Mouse (Mus musculus): ENCODE data around the gene Gm42878. TPM values are rescaled to one million over a fixed set of nuclear protein-coding genes. Genes with fewer than 3 reads are reported as not detected.

Gm42878 gene
- polyA plus RNA-seq, 1 experiment from 2014 or later, result not detected

GRCm38 (mm10) chr5:121583765-121584501 lies 38.7 kb upstream of the Gm42878 start:
- peaks cover 15% of the 10 kb centered on the region for H3K36me3 ChIP-seq
- H3K27me3 ChIP-seq, result no peaks in the 10 kb centered on the region
- peak overlapping the region; percentile 23; the same call in 1 of the 2 replicates for H3K4me2 ChIP-seq
- H3K27ac ChIP-seq, result peak overlapping the region; percentile 57
- peak; percentile 85 for ATAC-seq (ENCODE audit: borderline replicate concordance, extremely low read depth, low FRiP score, low TSS enrichment)
- no peak overlapping the region for H3K4me3 ChIP-seq
- no peak overlapping the region for H3K9ac ChIP-seq
- no peaks in the 10 kb centered on the region for H3K9me3 ChIP-seq
- H3K4me1 ChIP-seq, result peaks cover 50% of the 10 kb centered on the region
- 46% methylated on average over 12 of the region's 12 CpGs for WGBS

DNA sequence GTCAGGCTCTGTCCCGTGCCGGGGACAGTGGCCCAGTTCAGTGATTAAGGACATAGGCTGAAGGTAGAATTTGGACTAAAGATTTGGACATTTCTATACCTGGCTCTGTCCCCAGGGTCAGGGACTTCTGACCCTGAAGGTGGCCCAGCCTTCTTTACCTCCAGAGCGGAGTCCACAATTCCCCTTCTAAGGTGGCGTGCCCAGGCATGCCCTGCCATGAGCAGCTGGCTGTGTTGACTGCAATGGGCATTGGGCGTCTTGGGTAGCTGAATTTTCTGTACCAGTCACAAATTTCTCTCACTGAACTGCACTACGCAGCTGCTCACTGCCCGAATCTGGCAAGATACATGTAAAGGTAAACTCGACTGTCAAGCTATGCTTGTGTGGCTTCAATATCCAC lies 36.7 kb upstream of the Gm42878 start:
- 86% methylated on average over 8 of the region's 8 CpGs for WGBS
- Histone ChIP-seq H3K27ac (no peak overlapping the region), H3K27me3 (no peaks in the 10 kb centered on the region), H3K9ac (no peak overlapping the region), H3K36me3 (peaks cover 32% of the 10 kb centered on the region), H3K9me3 (no peaks in the 10 kb centered on the region), H3K4me3 (no peak overlapping the region), H3K4me2 (no peak overlapping the region), H3K4me1 (peaks cover 34% of the 10 kb centered on the region)
- no peak for ATAC-seq (ENCODE audit: borderline replicate concordance, extremely low read depth, low FRiP score, low TSS enrichment)

DNA sequence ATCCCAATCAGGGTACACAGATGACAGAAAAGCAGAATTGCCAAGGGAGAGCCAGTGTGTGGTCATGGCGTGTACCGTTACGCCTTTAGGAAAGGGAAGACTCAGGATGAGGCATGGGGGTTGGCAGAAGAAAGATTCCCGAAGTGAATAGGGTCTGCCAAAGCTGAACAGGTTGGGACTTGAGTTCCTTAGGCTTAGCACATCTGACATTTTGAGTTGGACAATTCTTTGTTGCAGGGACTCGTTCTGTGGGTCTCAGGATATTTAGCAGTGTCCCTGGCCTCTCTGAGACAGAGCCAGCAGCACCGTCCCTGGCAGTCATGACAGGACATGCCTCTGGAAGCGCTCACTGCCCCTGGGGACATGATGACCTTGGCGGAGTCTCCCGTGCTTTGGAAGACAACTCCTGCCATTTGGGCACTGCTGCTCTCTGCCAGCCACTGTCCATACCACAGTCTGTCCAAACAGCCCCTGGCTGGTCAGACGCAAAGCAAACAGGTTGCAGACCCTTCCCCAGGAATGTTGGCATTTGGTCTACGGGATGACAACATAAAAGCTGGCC lies 31.7 kb upstream of the Gm42878 start:
- peaks cover 59% of the 10 kb centered on the region for H3K36me3 ChIP-seq
- ATAC-seq (ENCODE audit: borderline replicate concordance, extremely low read depth, low FRiP score, low TSS enrichment), result no peak
- no peak overlapping the region for H3K9ac ChIP-seq
- no peak overlapping the region for H3K4me3 ChIP-seq
- no peaks in the 10 kb centered on the region for H3K27me3 ChIP-seq
- H3K4me2 ChIP-seq, result no peak overlapping the region
- 81% methylated on average over 11 of the region's 11 CpGs for WGBS
- no peaks in the 10 kb centered on the region for H3K9me3 ChIP-seq
- H3K4me1 ChIP-seq, result no peaks in the 10 kb centered on the region
- H3K27ac ChIP-seq, result no peak overlapping the region

- H3K27ac ChIP-seq, result no peak overlapping the region
- 95% methylated on average over 11 of the region's 11 CpGs for WGBS
- no peaks in the 10 kb centered on the region for H3K9me3 ChIP-seq
- H3K4me1 ChIP-seq, result peaks cover 9% of the 10 kb centered on the region
- H3K4me3 ChIP-seq, result no peak overlapping the region
- H3K4me2 ChIP-seq, result no peak overlapping the region
- H3K27me3 ChIP-seq, result no peaks in the 10 kb centered on the region
- H3K9ac ChIP-seq, result no peak overlapping the region
- peaks cover 60% of the 10 kb centered on the region for H3K36me3 ChIP-seq
- ATAC-seq (ENCODE audit: borderline replicate concordance, extremely low read depth, low FRiP score, low TSS enrichment), result no peak
These were observed 30.6 kb upstream of the Gm42878 start for GRCm38 (mm10) chr5:121575867-121576266.

DNA sequence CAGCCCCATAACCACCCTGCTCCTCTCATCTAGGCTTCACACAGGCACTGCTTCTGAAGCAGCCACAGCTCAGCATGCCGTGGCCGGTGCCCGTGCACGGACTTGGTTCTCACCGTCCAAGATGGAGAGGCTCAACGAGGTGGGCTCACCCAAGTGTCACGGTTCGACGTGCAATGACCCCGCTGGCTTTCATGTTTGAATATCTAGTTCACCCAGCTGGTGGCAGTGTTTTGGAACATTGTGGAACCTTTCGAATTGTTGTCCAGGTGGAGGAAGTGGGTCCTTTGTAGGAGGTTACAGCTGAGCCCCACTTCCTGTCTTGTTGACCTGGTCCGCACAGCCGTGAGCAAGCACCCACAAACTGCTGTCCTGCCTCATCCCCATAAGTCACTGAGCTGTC lies 28.9 kb upstream of the Gm42878 start:
- Histone ChIP-seq H3K27ac (no peak overlapping the region), H3K36me3 (peaks cover 50% of the 10 kb centered on the region), H3K27me3 (no peaks in the 10 kb centered on the region), H3K4me2 (no peak overlapping the region), H3K9ac (no peak overlapping the region), H3K4me1 (peaks cover 18% of the 10 kb centered on the region), H3K4me3 (no peak overlapping the region), H3K9me3 (no peaks in the 10 kb centered on the region)
- 83% methylated on average over 13 of the region's 13 CpGs for WGBS
- no peak for ATAC-seq (ENCODE audit: borderline replicate concordance, extremely low read depth, low FRiP score, low TSS enrichment)

GRCm38 (mm10) chr5:121570787-121571186 lies 25.5 kb upstream of the Gm42878 start:
- 0 out of 2 replicates have a peak, but pooled peaks have one; percentile 41 for ATAC-seq (ENCODE audit: borderline replicate concordance, extremely low read depth, low FRiP score, low TSS enrichment)
- Histone ChIP-seq H3K9ac (no peak overlapping the region), H3K27me3 (no peaks in the 10 kb centered on the region), H3K4me3 (no peak overlapping the region), H3K9me3 (no peaks in the 10 kb centered on the region), H3K36me3 (peaks cover 31% of the 10 kb centered on the region), H3K27ac (peak overlapping the region; percentile 81), H3K4me2 (peak overlapping the region; percentile 17; the same call in 1 of the 2 replicates), H3K4me1 (peaks cover 18% of the 10 kb centered on the region)
- 21% methylated on average over 1 of the region's 1 CpGs for whole genome bisulfite sequencing

- Histone ChIP-seq H3K27me3 (no peaks in the 10 kb centered on the region), H3K36me3 (peaks cover 23% of the 10 kb centered on the region), H3K9ac (no peak overlapping the region), H3K4me2 (peak overlapping the region; percentile 17), H3K27ac (peak overlapping the region; percentile 81), H3K4me1 (peaks cover 18% of the 10 kb centered on the region), H3K9me3 (no peaks in the 10 kb centered on the region), H3K4me3 (no peak overlapping the region)
- ATAC-seq (ENCODE audit: borderline replicate concordance, extremely low read depth, low FRiP score, low TSS enrichment), result peak; percentile 60; the same call in 1 of the 2 replicates
- WGBS, result 44% methylated on average over 9 of the region's 9 CpGs
These were observed 24.7 kb upstream of the Gm42878 start for GRCm38 (mm10) chr5:121569881-121570420.

DNA sequence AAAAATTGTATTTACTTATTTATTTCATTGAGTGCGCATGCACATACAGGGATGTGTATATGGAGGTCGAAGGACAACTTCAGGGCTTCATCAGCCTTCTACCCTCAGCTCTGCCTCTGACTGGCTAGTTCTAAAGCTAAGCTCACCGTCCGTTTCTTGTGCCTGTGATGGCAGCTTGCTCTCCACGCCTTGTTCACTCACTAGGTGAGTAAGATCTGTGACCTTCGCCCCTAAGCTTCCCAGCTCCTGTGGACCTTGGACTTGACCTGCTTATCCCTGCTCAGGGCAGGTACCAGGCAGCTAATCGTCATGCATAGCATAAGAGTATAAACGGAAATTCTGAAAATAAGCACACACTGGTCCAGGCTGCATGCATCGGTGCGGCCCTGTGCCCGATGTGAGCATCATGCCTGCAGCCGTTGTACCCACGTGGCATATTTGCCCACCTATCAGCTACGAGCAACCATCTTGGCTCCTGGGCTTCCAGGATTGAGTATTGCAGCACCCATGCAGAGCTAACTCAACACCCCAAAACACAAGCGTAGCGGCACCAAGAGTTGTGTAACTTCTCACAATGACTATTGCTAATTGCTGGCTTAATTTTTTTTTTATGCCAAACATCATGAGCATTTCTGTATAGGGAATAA lies 20.9 kb upstream of the Gm42878 start:
- WGBS, result 83% methylated on average over 16 of the region's 16 CpGs
- Histone ChIP-seq H3K4me3 (no peak overlapping the region), H3K4me1 (peaks cover 18% of the 10 kb centered on the region), H3K36me3 (peaks cover 10% of the 10 kb centered on the region; the same call in 1 of the 2 replicates), H3K27ac (no peak overlapping the region), H3K4me2 (no peak overlapping the region), H3K9me3 (no peaks in the 10 kb centered on the region), H3K27me3 (no peaks in the 10 kb centered on the region), H3K9ac (no peak overlapping the region)
- no peak for ATAC-seq (ENCODE audit: borderline replicate concordance, extremely low read depth, low FRiP score, low TSS enrichment)

DNA sequence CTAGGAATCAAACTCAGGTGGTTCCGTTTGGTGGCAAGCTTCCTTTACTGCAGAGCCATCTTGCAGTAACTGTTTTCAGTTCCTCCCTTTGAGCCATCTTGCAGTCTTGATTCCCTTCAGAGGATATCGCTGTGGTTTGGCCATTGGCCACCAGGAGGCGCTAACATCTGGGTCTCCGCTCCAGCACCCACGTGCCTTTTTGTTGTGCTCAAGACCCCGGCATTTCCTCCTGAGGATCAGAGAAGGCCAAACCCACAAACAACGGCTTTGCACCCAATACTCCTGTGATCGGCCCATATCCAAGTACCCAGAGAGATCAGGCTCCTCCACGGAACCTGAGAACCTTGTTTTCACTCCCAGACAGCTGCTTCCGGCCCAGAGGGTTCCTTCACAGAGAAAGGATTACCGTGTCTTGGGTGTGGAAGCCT lies 19.2 kb upstream of the Gm42878 start:
- H3K4me3 ChIP-seq, result peak overlapping the region; percentile 25
- 5% methylated on average over 11 of the region's 11 CpGs for WGBS
- H3K9ac ChIP-seq, result peak overlapping the region; percentile 34
- peaks cover 6% of the 10 kb centered on the region; the same call in 1 of the 2 replicates for H3K36me3 ChIP-seq
- no peaks in the 10 kb centered on the region for H3K9me3 ChIP-seq
- no peak overlapping the region for H3K27ac ChIP-seq
- ATAC-seq (ENCODE audit: borderline replicate concordance, extremely low read depth, low FRiP score, low TSS enrichment), result no peak; the same call in 1 of the 2 replicates
- peaks cover 6% of the 10 kb centered on the region; the same call in 1 of the 2 replicates for H3K4me1 ChIP-seq
- H3K27me3 ChIP-seq, result no peaks in the 10 kb centered on the region
- peak overlapping the region; percentile 56 for H3K4me2 ChIP-seq

DNA sequence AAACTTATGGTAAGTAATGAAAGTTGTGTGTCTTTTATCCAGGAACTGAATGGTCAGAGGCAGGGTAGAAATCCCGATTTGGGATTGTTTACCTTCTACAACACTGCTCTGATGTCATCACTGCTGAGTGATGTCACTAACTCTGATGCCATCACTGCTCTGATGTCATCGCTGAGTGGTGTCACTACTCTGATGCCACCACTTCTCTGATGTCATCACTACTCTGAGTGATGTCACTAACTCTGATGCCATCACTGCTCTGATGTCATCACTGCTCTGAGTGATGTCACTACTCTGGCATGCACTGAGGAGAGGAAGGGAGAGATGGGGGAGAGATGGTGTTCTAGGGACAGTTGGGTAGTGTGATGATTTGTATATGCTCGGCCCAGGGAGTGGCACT lies 17.2 kb upstream of the Gm42878 start:
- Histone ChIP-seq H3K9me3 (no peaks in the 10 kb centered on the region), H3K4me1 (peaks cover 6% of the 10 kb centered on the region; the same call in 1 of the 2 replicates), H3K4me3 (no peak overlapping the region), H3K27ac (no peak overlapping the region), H3K27me3 (no peaks in the 10 kb centered on the region), H3K36me3 (no peaks in the 10 kb centered on the region), H3K4me2 (no peak overlapping the region), H3K9ac (no peak overlapping the region)
- no peak for ATAC-seq (ENCODE audit: borderline replicate concordance, extremely low read depth, low FRiP score, low TSS enrichment)
- 79% methylated on average over 3 of the region's 3 CpGs for WGBS

DNA sequence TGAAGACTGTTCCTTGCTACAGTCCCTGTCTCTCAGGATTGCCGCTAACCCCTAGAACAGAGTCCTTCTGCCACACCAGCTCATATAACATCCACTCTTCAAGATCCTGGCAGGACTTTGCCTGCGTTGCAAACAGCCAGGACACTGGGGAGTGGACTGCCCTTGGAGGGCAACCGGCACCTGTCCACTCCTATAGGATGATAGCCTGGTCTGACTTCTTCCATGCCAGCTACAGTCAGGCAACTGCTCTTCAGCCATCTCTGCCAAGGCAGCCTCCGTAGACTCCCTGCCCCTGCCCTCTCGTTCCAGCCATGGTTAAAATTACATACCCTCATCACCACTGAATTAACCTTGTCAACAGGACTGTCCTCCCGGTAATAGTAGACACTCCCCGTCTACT lies 3.9 kb upstream of the Gm42878 start:
- H3K4me1 ChIP-seq, result peaks cover 13% of the 10 kb centered on the region
- 85% methylated on average over 7 of the region's 7 CpGs for WGBS
- ATAC-seq (ENCODE audit: borderline replicate concordance, extremely low read depth, low FRiP score, low TSS enrichment), result no peak

GRCm38 (mm10) chr5:121547084-121547483 lies 1.8 kb upstream of the Gm42878 start:
- no peaks in the 10 kb centered on the region for H3K9me3 ChIP-seq
- 90% methylated on average over 3 of the region's 3 CpGs for WGBS
- no peak overlapping the region for H3K9ac ChIP-seq
- no peaks in the 10 kb centered on the region for H3K27me3 ChIP-seq
- H3K4me3 ChIP-seq, result no peak overlapping the region
- no peak overlapping the region for H3K4me2 ChIP-seq
- H3K36me3 ChIP-seq, result no peaks in the 10 kb centered on the region
- peaks cover 19% of the 10 kb centered on the region for H3K4me1 ChIP-seq
- H3K27ac ChIP-seq, result no peak overlapping the region
- no peak for ATAC-seq (ENCODE audit: borderline replicate concordance, extremely low read depth, low FRiP score, low TSS enrichment)

More for the DNA sequence above, 3.9 kb upstream of the Gm42878 start:
- no peak overlapping the region for H3K4me2 ChIP-seq
- H3K4me3 ChIP-seq, result no peak overlapping the region
- H3K9ac ChIP-seq, result no peak overlapping the region
- H3K36me3 ChIP-seq, result no peaks in the 10 kb centered on the region
- H3K27me3 ChIP-seq, result no peaks in the 10 kb centered on the region
- H3K27ac ChIP-seq, result no peak overlapping the region
- H3K9me3 ChIP-seq, result no peaks in the 10 kb centered on the region
